Mouse (Mus musculus) forebrain, embryonic 11.5 days (tissue): ENCODE results near the gene Tmem53. TPM values are rescaled to one million over a fixed set of nuclear protein-coding genes. Genes with fewer than 3 reads are reported as not detected.

Experiments
- ATAC-seq: fragments of 200-750 bp; cut with Nextera tagmentation; replicated peaks from 2 replicates; pipeline ENCODE4 v1.8.0; 2017; ENCODE audit warnings: moderate TSS enrichment; ENCODE audit not compliant: low FRiP score
- DNase-seq: peaks from one replicate; pipeline ENCODE4 v3.0.0-alpha.2; 2017; ENCODE audit warnings: low spot score
- H3K27ac ChIP-seq: fragments of 300-500 bp; sonication (generic); 2 replicates; pipeline ENCODE4 v1.5.1; 2014; ENCODE audit warnings: low read depth, low read length
- H3K27me3 ChIP-seq: fragments of 300-500 bp; sonication (generic); 2 replicates; pipeline ENCODE4 v1.6.1; 2014; ENCODE audit warnings: mild to moderate bottlenecking, low read length, mixed read lengths; ENCODE audit not compliant: control insufficient read depth, insufficient read depth
- H3K36me3 ChIP-seq: fragments of 300-500 bp; sonication (generic); 2 replicates; pipeline ENCODE4 v1.6.1; 2014; ENCODE audit warnings: mild to moderate bottlenecking, low read length, moderate library complexity, mixed read lengths; ENCODE audit not compliant: control insufficient read depth, insufficient read depth
- H3K4me1 ChIP-seq: fragments of 300-500 bp; sonication (generic); replicated peaks from 2 replicates; pipeline ENCODE4 v1.6.1; 2014; ENCODE audit warnings: low read length, mixed read lengths; ENCODE audit not compliant: control insufficient read depth, insufficient read depth
- H3K4me2 ChIP-seq: fragments of 300-500 bp; sonication (generic); 2 replicates; pipeline ENCODE4 v1.6.1; 2014; ENCODE audit warnings: low read depth, mild to moderate bottlenecking, low read length, moderate library complexity, mixed read lengths; ENCODE audit not compliant: severe bottlenecking
- H3K4me3 ChIP-seq: fragments of 300-500 bp; sonication (generic); 2 replicates; pipeline ENCODE4 v1.5.1; 2014; ENCODE audit warnings: low read depth, low read length
- H3K9ac ChIP-seq: fragments of 300-500 bp; sonication (generic); 2 replicates; pipeline ENCODE4 v1.6.1; 2014; ENCODE audit warnings: low read length
- H3K9me3 ChIP-seq: fragments of 300-500 bp; sonication (generic); 2 replicates; pipeline ENCODE4 v1.6.1; 2016; ENCODE audit warnings: low read length, mixed read lengths; ENCODE audit not compliant: control insufficient read depth
- WGBS: fragments of 180-500 bp; shearing (Covaris S2); extraction: QIAGEN DNeasy Blood & Tissue Kit; methylation state at CpG from one replicate; pipeline ENCODE4 v1.1.7; 2014; 5-methylcytosine and 5-hydroxymethylcytosine counted together
- polyA plus RNA-seq: library from polyadenylated mRNA; unstranded; fragments of >200 nt; fragmentation: Nextera tagmentation; extraction: Ambion mirVana; gene quantifications from 2 replicates; pipeline ENCODE4 v1.2.1, GENCODE M21; 2014

Gene Tmem53
- polyA plus RNA-seq, 1 experiment from 2014 or later, result 6.4 TPM

DNA sequence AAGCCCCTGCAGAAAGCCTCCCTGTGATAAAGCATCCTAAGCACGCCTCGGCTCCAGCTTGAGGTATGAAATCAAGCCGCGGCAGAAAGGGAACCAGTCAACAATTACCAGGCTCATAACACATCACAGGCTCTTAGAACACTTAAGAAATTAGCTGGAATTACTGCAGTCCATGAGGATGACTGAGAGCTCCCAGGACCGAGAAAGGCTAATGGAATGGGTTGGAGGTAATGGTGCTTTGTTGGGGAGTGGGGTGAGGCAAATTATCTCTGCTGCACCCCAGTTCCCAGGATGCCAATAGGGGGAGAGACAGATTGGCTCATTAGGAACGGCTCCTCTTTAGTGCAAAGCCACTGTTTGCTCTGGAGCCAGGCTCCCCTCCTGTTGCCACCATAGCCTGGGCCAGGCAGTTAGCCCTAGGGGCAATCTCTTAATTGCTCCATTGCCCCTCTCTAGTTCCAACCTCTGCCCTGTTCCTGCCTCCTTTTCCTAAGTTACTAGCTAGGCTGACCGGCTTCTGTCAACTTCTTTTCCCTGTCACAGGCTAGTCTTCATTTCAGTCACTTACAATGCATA lies 17.5 kb upstream of the Tmem53 start:
- no peak for ATAC-seq
- Histone ChIP-seq H3K27ac (no peak overlapping the region), H3K9ac (no peak overlapping the region), H3K4me1 (no peaks in the 10 kb centered on the region), H3K4me3 (no peak overlapping the region), H3K4me2 (no peak overlapping the region), H3K27me3 (no peaks in the 10 kb centered on the region), H3K36me3 (no peaks in the 10 kb centered on the region), H3K9me3 (no peaks in the 10 kb centered on the region)
- DNase-seq, result no peak
- WGBS, result 69% methylated on average over 7 of the region's 7 CpGs

DNA sequence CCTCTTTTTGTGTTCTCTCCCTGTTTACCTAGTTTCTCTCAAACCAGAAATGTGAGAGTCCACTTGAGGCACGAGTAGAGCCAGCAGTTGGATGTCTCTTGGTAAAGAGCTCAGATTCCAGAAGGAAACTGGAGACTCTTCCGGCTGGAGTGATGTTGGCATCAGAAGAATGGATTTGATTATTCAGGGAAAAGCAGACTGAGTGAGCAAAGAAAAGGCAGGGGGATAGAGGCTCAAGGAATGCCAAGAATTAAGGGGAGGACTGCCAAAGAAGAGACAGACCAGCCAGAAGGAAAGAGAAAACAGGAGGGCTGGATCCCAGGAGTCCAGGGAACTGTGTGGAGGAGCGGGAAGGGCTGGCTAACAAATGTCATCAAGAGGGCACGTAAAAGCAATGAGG lies 15.9 kb upstream of the Tmem53 start:
- WGBS, result 64% methylated on average over 4 of the region's 4 CpGs
- H3K27me3 ChIP-seq, result no peaks in the 10 kb centered on the region
- no peaks in the 10 kb centered on the region for H3K4me1 ChIP-seq

DNA sequence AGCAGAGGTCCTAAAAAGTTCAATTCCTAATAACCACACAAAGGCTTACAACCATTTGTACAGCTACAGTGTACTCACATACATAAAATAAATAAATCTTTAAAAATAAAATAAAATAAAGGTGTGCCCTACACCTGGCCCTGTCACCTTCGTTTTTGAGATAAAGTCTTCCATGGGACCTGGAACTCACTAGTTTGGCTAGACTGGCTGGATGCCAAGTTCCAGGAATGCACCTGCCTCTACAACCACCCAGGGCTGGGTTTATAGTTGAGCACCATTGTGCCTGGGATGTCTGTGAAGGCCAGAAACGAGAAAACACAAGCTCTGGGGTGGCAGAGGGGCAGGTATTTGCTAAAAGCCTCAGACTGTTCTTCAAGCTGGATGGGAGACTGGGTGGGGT lies 12.6 kb upstream of the Tmem53 start:
- Histone ChIP-seq H3K4me2 (no peak overlapping the region), H3K36me3 (no peaks in the 10 kb centered on the region), H3K9me3 (no peaks in the 10 kb centered on the region), H3K9ac (no peak overlapping the region), H3K4me3 (no peak overlapping the region), H3K4me1 (no peaks in the 10 kb centered on the region), H3K27ac (no peak overlapping the region), H3K27me3 (no peaks in the 10 kb centered on the region)
- WGBS, result 58% methylated on average over 2 of the region's 2 CpGs
- no peak for ATAC-seq
- no peak for DNase-seq

More for the DNA sequence above, 15.9 kb upstream of the Tmem53 start:
- DNase-seq (no peak), ATAC-seq (no peak)
- Histone ChIP-seq H3K4me3 (no peak overlapping the region), H3K4me2 (no peak overlapping the region), H3K27ac (no peak overlapping the region), H3K9ac (no peak overlapping the region), H3K36me3 (no peaks in the 10 kb centered on the region), H3K9me3 (no peaks in the 10 kb centered on the region)

DNA sequence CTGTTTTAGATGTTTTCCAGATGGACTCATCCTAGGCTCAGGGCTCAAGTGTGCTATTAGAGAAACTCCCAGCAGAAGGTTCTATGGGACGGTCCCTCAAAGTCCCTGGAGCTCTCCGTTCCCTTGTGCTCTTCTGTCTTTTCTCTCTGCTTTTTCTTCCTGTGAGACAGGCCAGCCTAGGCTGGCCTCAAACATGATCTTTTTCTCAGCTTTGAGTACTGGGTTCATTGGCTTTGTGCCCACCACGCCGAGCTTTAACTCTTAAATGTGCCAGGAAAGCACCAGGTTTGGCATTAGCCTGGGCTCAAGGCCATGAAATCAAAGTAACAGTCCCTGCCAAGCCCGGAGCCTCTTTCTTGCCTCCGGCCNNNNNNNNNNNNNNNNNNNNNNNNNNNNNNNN lies 10.9 kb upstream of the Tmem53 start:
- H3K27ac ChIP-seq, result no peak overlapping the region
- H3K36me3 ChIP-seq, result no peaks in the 10 kb centered on the region
- H3K27me3 ChIP-seq, result no peaks in the 10 kb centered on the region
- 91% methylated on average over 6 of the region's 6 CpGs for WGBS
- ATAC-seq (no peak), DNase-seq (no peak)
- no peak overlapping the region for H3K9ac ChIP-seq
- no peak overlapping the region for H3K4me2 ChIP-seq
- no peak overlapping the region for H3K4me3 ChIP-seq
- no peaks in the 10 kb centered on the region for H3K4me1 ChIP-seq
- H3K9me3 ChIP-seq, result no peaks in the 10 kb centered on the region

DNA sequence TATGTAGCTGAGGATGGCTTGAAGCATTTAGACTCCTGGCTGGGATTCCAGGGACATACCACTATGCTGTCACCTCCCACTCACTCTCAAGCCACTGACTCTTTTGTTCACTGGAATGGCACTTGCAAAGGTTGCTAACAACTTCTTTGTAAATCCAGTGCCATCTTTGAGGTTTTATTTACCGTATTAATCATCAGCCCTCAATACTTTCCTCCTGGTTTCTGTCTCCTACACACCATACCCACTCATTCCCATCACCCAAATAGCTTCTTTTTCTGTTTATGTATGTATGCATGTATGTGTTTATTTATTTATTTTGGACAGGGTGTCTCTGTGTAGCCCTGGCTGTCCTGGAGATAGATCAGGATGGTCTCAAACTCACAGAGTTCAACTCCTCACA lies 769 bp upstream of the Tmem53 start:
- H3K4me3 ChIP-seq, result no peak overlapping the region; the same call in 1 of the 2 replicates

DNA sequence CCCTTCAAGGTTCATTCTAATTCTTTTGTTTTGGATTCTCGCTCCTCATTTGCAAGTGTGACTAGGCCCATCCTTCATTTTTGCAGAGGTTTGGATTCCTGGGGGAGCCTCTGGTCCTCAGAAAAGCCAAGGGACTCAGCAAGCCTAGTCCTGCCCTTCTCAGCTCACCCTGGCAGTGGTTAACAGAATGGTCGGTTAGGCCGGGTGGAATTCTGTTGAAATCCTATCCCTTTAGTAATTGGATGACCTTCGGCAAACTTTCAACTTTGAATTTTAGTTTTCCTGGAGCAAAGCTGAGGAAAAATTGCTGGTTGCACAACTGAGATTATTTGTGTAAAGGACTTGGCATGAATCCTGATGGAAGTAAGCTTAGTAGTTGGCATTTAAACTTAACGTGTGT lies 600 bp downstream of the Tmem53 start:
- peak overlapping the region; percentile 25 for H3K27ac ChIP-seq
- 23% methylated on average over 5 of the region's 5 CpGs for WGBS
- H3K27me3 ChIP-seq, result no peaks in the 10 kb centered on the region

More for the DNA sequence above, 769 bp upstream of the Tmem53 start:
- DNase-seq (no peak), ATAC-seq (no peak)
- Histone ChIP-seq H3K27me3 (no peaks in the 10 kb centered on the region), H3K36me3 (no peaks in the 10 kb centered on the region), H3K4me2 (peak overlapping the region; percentile 52; the same call in 1 of the 2 replicates), H3K9me3 (no peaks in the 10 kb centered on the region), H3K27ac (no peak overlapping the region), H3K4me1 (no peaks in the 10 kb centered on the region; the same call in 1 of the 2 replicates), H3K9ac (no peak overlapping the region)
- WGBS, result 86% methylated on average over 1 of the region's 1 CpGs

DNA sequence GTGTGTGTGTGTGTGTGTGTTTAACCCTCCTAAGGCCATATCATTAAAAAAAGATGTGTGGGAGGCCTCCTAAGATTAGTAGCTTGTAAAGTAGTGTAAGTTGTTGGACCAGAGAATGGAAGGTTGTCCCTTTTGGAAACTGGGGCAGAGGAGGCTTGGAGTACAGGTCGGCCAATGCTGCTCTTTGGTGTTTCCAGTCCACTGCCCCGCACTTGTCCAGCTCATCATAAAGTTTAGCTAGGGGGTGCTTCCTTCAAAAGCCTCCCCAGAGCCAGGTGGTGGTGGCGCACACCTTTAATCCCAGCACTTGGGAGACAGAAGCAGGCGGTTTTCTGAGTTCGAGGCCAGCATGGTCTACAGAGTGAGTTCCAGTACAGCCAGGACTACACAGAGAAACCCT lies 1.0 kb downstream of the Tmem53 start:
- H3K27ac ChIP-seq, result no peak overlapping the region
- ATAC-seq (no peak), DNase-seq (no peak)
- H3K4me3 ChIP-seq, result no peak overlapping the region
- H3K27me3 ChIP-seq, result no peaks in the 10 kb centered on the region
- H3K9me3 ChIP-seq, result no peaks in the 10 kb centered on the region
- no peaks in the 10 kb centered on the region for H3K36me3 ChIP-seq
- WGBS, result 87% methylated on average over 5 of the region's 5 CpGs
- H3K9ac ChIP-seq, result no peak overlapping the region
- no peak overlapping the region for H3K4me2 ChIP-seq
- H3K4me1 ChIP-seq, result no peaks in the 10 kb centered on the region; the same call in 1 of the 2 replicates

More for the DNA sequence above, 600 bp downstream of the Tmem53 start:
- Histone ChIP-seq H3K4me3 (peak overlapping the region; percentile 53), H3K36me3 (no peaks in the 10 kb centered on the region), H3K9ac (peak overlapping the region; percentile 46), H3K9me3 (no peaks in the 10 kb centered on the region), H3K4me1 (no peaks in the 10 kb centered on the region; the same call in 1 of the 2 replicates), H3K4me2 (peak overlapping the region; percentile 52)
- no peak for DNase-seq
- peak; percentile 31; the same call in 1 of the 2 replicates for ATAC-seq

DNA sequence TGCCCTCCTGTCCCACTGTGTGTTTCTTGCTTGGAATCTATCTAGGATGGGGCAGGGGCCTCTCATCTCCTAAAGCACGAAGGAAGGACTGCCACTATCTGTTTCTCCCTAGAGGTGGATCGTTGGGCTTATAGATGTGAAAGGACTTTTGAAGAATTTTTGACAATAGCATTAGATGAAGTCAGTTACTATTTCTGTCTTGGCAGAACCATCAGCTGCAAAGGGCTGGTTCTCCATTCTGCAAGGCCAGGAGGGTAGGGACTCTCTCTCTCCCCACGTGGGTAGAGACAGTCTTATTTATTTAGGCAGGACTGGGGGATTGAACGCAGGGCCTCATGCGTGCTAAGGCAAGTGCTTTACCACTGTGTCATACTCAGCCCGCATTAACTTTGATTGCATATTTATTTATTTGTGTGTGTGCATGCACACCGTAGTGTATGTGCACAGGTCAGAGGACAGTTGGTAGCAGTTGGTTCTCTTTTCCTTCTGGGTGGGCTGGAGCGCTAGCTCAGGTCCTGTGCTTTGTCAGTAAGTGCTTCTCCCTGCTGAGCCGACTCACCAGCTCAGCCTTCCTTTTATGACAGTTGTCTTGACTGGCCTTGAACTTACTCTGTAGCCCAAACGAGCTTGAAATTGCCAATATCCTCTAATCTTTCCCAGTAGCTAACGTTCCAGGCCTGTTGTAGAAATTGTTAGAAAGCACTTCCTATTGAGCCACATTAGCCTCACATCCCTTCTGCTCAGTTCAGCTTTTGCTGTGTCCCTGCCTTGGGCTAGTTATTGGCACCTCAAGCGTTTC lies 1.7 kb downstream of the Tmem53 start:
- Histone ChIP-seq H3K4me2 (no peak overlapping the region), H3K9me3 (no peaks in the 10 kb centered on the region), H3K27me3 (no peaks in the 10 kb centered on the region), H3K4me1 (no peaks in the 10 kb centered on the region; the same call in 1 of the 2 replicates), H3K9ac (no peak overlapping the region), H3K36me3 (no peaks in the 10 kb centered on the region), H3K4me3 (no peak overlapping the region), H3K27ac (no peak overlapping the region)
- DNase-seq, result no peak
- WGBS, result 70% methylated on average over 12 of the region's 12 CpGs
- ATAC-seq, result no peak
